Mouse (Mus musculus) liver, postnatal 0 days (tissue): ENCODE results near the gene Med23.

Experiments used
- CTCF ChIP-seq: sonication (generic); IDR thresholded peaks from 2 replicates; pipeline ENCODE4 v1.5.1; 2016; ENCODE audit warnings: antibody characterized with exemption, low read depth
- EP300 ChIP-seq: IDR thresholded peaks from 2 replicates; pipeline ENCODE4 v1.6.1; 2016; ENCODE audit warnings: antibody characterized with exemption, low read depth, mild to moderate bottlenecking

GRCm38 (mm10) chr10:24961889-24962288, 92.1 kb downstream of the Med23 start:
- TF ChIP-seq CTCF, result no peak
- TF ChIP-seq EP300, result no peak
